Mouse (Mus musculus): ENCODE measurements around the gene Hadhb.

The Hadhb gene

GRCm38 (mm10) chr5:30233042-30233441 lies 78.0 kb downstream of the Hadhb start:
- DNase-seq (ENCODE audit: low read depth, low spot score): no peak

GRCm38 (mm10) chr5:30233979-30234378 lies 78.9 kb downstream of the Hadhb start:
- no peak for DNase-seq (ENCODE audit: low read depth, low spot score)
